Mouse (Mus musculus): Measurements from ENCODE around the gene Sec13. TPM values are rescaled to one million over a fixed set of nuclear protein-coding genes. Genes with fewer than 3 reads are reported as not detected.
A peak's percentile ranks its signal among the peaks of the same experiment; 100 is the strongest.

The Sec13 gene
- 105 TPM in 2 replicates for polyA plus RNA-seq (2012; rRNA removed)

- peaks cover 6% of the 10 kb centered on the region; the same call in 1 of the 2 replicates for H3K4me1 ChIP-seq (ENCODE audit: control insufficient read depth, insufficient read depth, low read length)
- H3K4me3 ChIP-seq (ENCODE audit: insufficient read depth, low read length), result peak within 1 kb of the TSS; percentile 95
- TF ChIP-seq CTCF (IDR thresholded peaks at IDR 0.05; ENCODE audit: extremely low read depth, insufficient read depth, low read length), result no peak
- peak; percentile 87 for TF ChIP-seq POLR2A (IDR thresholded peaks at IDR 0.05; ENCODE audit: extremely low read depth, insufficient read depth, low read length)
- H3K27ac ChIP-seq (ENCODE audit: insufficient read depth, low read length), result 0 out of 2 replicates have a peak within 1 kb of the TSS, but pooled peaks have one; percentile 2
Measured at GRCm38 (mm10) chr6:113740236-113741217, at the start of gene Sec13. Sec13 (minus strand) TSS chr6:113740743.

GRCm38 (mm10) chr6:113787459-113787968 lies 47.0 kb upstream of the Sec13 start:
- no peak overlapping the region for H3K4me3 ChIP-seq (ENCODE audit: insufficient read depth, low read length)
- H3K4me1 ChIP-seq (ENCODE audit: control insufficient read depth, insufficient read depth, low read length), result peaks cover 4% of the 10 kb centered on the region; the same call in 1 of the 2 replicates
- 0 out of 2 replicates have a peak overlapping the region, but pooled peaks have one; percentile 17 for H3K27ac ChIP-seq (ENCODE audit: insufficient read depth, low read length)
- TF ChIP-seq CTCF (IDR thresholded peaks at IDR 0.05; ENCODE audit: extremely low read depth, insufficient read depth, low read length) (no peak), POLR2A (IDR thresholded peaks at IDR 0.05; ENCODE audit: extremely low read depth, insufficient read depth, low read length) (no peak)

GRCm38 (mm10) chr6:113785658-113786057 lies 45.1 kb upstream of the Sec13 start:
- H3K4me1 ChIP-seq (ENCODE audit: control insufficient read depth, insufficient read depth, low read length), result peaks cover 4% of the 10 kb centered on the region; the same call in 1 of the 2 replicates
- TF ChIP-seq POLR2A (IDR thresholded peaks at IDR 0.05; ENCODE audit: extremely low read depth, insufficient read depth, low read length) (no peak), CTCF (IDR thresholded peaks at IDR 0.05; ENCODE audit: extremely low read depth, insufficient read depth, low read length) (no peak)
- no peak overlapping the region for H3K27ac ChIP-seq (ENCODE audit: insufficient read depth, low read length)
- H3K4me3 ChIP-seq (ENCODE audit: insufficient read depth, low read length), result no peak overlapping the region

- H3K4me1 ChIP-seq (ENCODE audit: control insufficient read depth, insufficient read depth, low read length), result 0 out of 2 replicates have a peak, but pooled peaks cover 1% of the 10 kb centered on the region
- H3K4me3 ChIP-seq (ENCODE audit: insufficient read depth, low read length), result no peak overlapping the region
- TF ChIP-seq CTCF (IDR thresholded peaks at IDR 0.05; ENCODE audit: extremely low read depth, insufficient read depth, low read length) (no peak), POLR2A (IDR thresholded peaks at IDR 0.05; ENCODE audit: extremely low read depth, insufficient read depth, low read length) (no peak)
- H3K27ac ChIP-seq (ENCODE audit: insufficient read depth, low read length), result 0 out of 2 replicates have a peak overlapping the region, but pooled peaks have one; percentile 1
Measured at GRCm38 (mm10) chr6:113778229-113778753, 37.7 kb upstream of the Sec13 start.

GRCm38 (mm10) chr6:113768804-113769203 lies 28.3 kb upstream of the Sec13 start:
- TF ChIP-seq CTCF (IDR thresholded peaks at IDR 0.05; ENCODE audit: extremely low read depth, insufficient read depth, low read length) (no peak), POLR2A (IDR thresholded peaks at IDR 0.05; ENCODE audit: extremely low read depth, insufficient read depth, low read length) (no peak)
- H3K27ac ChIP-seq (ENCODE audit: insufficient read depth, low read length), result no peak overlapping the region

GRCm38 (mm10) chr6:113761644-113762043 lies 21.1 kb upstream of the Sec13 start:
- H3K4me3 ChIP-seq (ENCODE audit: insufficient read depth, low read length), result no peak overlapping the region
- no peaks in the 10 kb centered on the region for H3K4me1 ChIP-seq (ENCODE audit: control insufficient read depth, insufficient read depth, low read length)
- TF ChIP-seq CTCF (IDR thresholded peaks at IDR 0.05; ENCODE audit: extremely low read depth, insufficient read depth, low read length) (peak; percentile 89), POLR2A (IDR thresholded peaks at IDR 0.05; ENCODE audit: extremely low read depth, insufficient read depth, low read length) (no peak)
- H3K27ac ChIP-seq (ENCODE audit: insufficient read depth, low read length), result no peak overlapping the region

More at GRCm38 (mm10) chr6:113768804-113769203, 28.3 kb upstream of the Sec13 start:
- Histone ChIP-seq H3K4me3 (ENCODE audit: insufficient read depth, low read length) (no peak overlapping the region), H3K4me1 (ENCODE audit: control insufficient read depth, insufficient read depth, low read length) (peaks cover 3% of the 10 kb centered on the region; the same call in 1 of the 2 replicates)

- no peak overlapping the region for H3K27ac ChIP-seq (ENCODE audit: insufficient read depth, low read length)
- H3K4me1 ChIP-seq (ENCODE audit: control insufficient read depth, insufficient read depth, low read length), result peaks cover 6% of the 10 kb centered on the region; the same call in 1 of the 2 replicates
- TF ChIP-seq CTCF (IDR thresholded peaks at IDR 0.05; ENCODE audit: extremely low read depth, insufficient read depth, low read length) (no peak), POLR2A (IDR thresholded peaks at IDR 0.05; ENCODE audit: extremely low read depth, insufficient read depth, low read length) (no peak)
- no peak overlapping the region for H3K4me3 ChIP-seq (ENCODE audit: insufficient read depth, low read length)
Measured at GRCm38 (mm10) chr6:113749119-113749685, 8.7 kb upstream of the Sec13 start.

- no peak overlapping the region for H3K27ac ChIP-seq (ENCODE audit: insufficient read depth, low read length)
- no peak overlapping the region for H3K4me3 ChIP-seq (ENCODE audit: insufficient read depth, low read length)
- H3K4me1 ChIP-seq (ENCODE audit: control insufficient read depth, insufficient read depth, low read length), result peaks cover 9% of the 10 kb centered on the region; the same call in 1 of the 2 replicates
- TF ChIP-seq POLR2A (IDR thresholded peaks at IDR 0.05; ENCODE audit: extremely low read depth, insufficient read depth, low read length), result no peak
Measured at GRCm38 (mm10) chr6:113748351-113748750, 7.8 kb upstream of the Sec13 start.

GRCm38 (mm10) chr6:113747284-113747683 lies 6.7 kb upstream of the Sec13 start:
- Histone ChIP-seq H3K27ac (ENCODE audit: insufficient read depth, low read length) (no peak overlapping the region), H3K4me1 (ENCODE audit: control insufficient read depth, insufficient read depth, low read length) (peaks cover 9% of the 10 kb centered on the region; the same call in 1 of the 2 replicates), H3K4me3 (ENCODE audit: insufficient read depth, low read length) (no peak overlapping the region)
- TF ChIP-seq CTCF (IDR thresholded peaks at IDR 0.05; ENCODE audit: extremely low read depth, insufficient read depth, low read length) (no peak), POLR2A (IDR thresholded peaks at IDR 0.05; ENCODE audit: extremely low read depth, insufficient read depth, low read length) (no peak)

Measured in cortical plate, adult 2 months (tissue).